Mouse (Mus musculus) C2C12 (cell line): ENCODE measurements around the gene Eps15l1. TPM values are rescaled to one million over a fixed set of nuclear protein-coding genes. Genes with fewer than 3 reads are reported as not detected.

Source experiments
- H3K27me3 ChIP-seq: one replicate; pipeline ENCODE4 v1.6.1; 2011; ENCODE audit not compliant: control insufficient read depth, insufficient read depth, insufficient read length
- H3K36me3 ChIP-seq: one replicate; pipeline ENCODE4 v1.6.1; 2011; ENCODE audit not compliant: control insufficient read depth, insufficient read depth
- H3K4me3 ChIP-seq: one replicate; pipeline ENCODE4 v1.5.1; 2011; ENCODE audit warnings: mild to moderate bottlenecking, control low read depth; ENCODE audit not compliant: poor library complexity, insufficient read depth, severe bottlenecking
- H3K79me2 ChIP-seq: one replicate; pipeline ENCODE4 v1.6.1; 2011; ENCODE audit not compliant: control insufficient read depth, insufficient read depth
- H3K79me3 ChIP-seq: one replicate; pipeline ENCODE4 v1.6.1; 2011; ENCODE audit warnings: low read depth, control low read depth
- H3ac ChIP-seq: one replicate; pipeline ENCODE3; 2011; ENCODE audit warnings: low read depth; ENCODE audit not compliant: control insufficient read depth, insufficient read length
- CEBPB ChIP-seq: IDR thresholded peaks from one replicate; pipeline ENCODE4 v1.6.1; 2011; ENCODE audit warnings: low read depth, mild to moderate bottlenecking, control low read depth, moderate library complexity
- CTCF ChIP-seq: IDR thresholded peaks from one replicate; pipeline ENCODE4 v1.5.1; 2011; ENCODE audit not compliant: control insufficient read depth, insufficient read depth, insufficient read length
- FOSL1 ChIP-seq: IDR thresholded peaks from one replicate; pipeline ENCODE4 v1.8.0; 2011; ENCODE audit warnings: mild to moderate bottlenecking, low read length; ENCODE audit not compliant: poor library complexity, insufficient read depth, severe bottlenecking
- MAX ChIP-seq: IDR thresholded peaks from one replicate; pipeline ENCODE4 v1.6.1; 2011; ENCODE audit warnings: mild to moderate bottlenecking, control low read depth
- MYOD1 ChIP-seq: IDR thresholded peaks from one replicate; pipeline ENCODE4 v1.6.1; 2011; ENCODE audit warnings: low read depth; ENCODE audit not compliant: control insufficient read depth, insufficient read length
- MYOG ChIP-seq: IDR thresholded peaks from one replicate; pipeline ENCODE4 v1.6.1; 2011; ENCODE audit not compliant: control insufficient read depth, insufficient read length; ENCODE audit errors: extremely low read depth
- USF1 ChIP-seq: IDR thresholded peaks from one replicate; pipeline ENCODE4 v1.6.1; 2011; ENCODE audit warnings: low read depth, mild to moderate bottlenecking, control low read depth, moderate library complexity
- polyA plus RNA-seq: library from polyadenylated mRNA; unstranded; fragments of >200 nt; fragmentation: generic; extraction: Trizol; gene quantifications from one replicate; pipeline ENCODE4 v1.2.1, GENCODE M21; 2012; ENCODE audit warnings: missing spikeins

Eps15l1 gene
- polyA plus RNA-seq, 1 experiment: 29.4 TPM

DNA sequence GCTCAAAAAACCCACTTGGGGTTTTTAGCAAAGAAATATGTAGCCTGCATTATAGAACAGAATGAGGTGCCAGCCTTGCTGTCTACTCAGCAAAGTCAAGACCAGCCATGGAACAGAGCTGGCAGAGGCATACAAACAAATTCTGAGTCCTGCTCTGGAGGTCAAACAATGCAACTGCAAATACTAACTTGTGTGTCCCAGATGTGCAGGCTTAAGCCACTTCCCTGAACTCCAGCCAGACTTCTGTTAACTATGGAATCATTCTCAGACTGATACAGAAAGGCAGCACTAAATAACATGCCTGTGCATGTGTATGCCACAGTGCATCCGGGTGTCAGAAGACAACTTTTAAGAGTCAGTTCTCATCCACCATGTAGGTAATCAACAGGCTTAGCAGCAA lies 13.4 kb downstream of the Eps15l1 start:
- H3K27me3 ChIP-seq: no peaks in the 10 kb centered on the region
- TF ChIP-seq MYOD1 (no peak), MYOG (no peak), USF1 (no peak), CTCF (no peak), MAX (no peak), FOSL1 (no peak), CEBPB (no peak)
- H3K79me3 ChIP-seq: peaks cover 79% of the 10 kb centered on the region
- no peaks in the 10 kb centered on the region for H3K36me3 ChIP-seq
- no peak overlapping the region for H3ac ChIP-seq
- H3K79me2 ChIP-seq: peaks cover 93% of the 10 kb centered on the region
- no peak overlapping the region for H3K4me3 ChIP-seq

DNA sequence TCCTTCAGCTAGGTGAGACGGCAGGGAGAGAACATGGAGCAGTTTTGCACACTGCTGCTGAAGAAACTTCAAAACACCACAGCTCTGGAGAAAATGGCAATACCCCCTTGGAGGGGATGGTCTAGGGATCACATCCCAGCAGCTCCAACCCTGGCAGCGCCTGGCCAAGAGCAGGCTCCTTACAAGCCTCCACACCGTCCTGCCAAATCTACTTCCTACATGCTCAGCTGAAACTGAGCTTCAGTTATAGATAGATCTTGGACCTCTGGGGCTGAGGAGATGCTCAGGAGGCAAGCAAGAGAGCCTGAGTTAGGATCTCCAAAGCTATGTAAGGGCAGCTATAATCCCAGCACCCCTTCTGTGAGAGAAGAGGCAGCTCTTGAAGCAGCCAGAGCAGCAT lies 18.3 kb downstream of the Eps15l1 start:
- peaks cover 92% of the 10 kb centered on the region for H3K79me2 ChIP-seq
- TF ChIP-seq USF1 (no peak), MYOD1 (no peak), CTCF (no peak), MAX (no peak), CEBPB (no peak), FOSL1 (no peak), MYOG (no peak)
- peaks cover 67% of the 10 kb centered on the region for H3K79me3 ChIP-seq
- H3ac ChIP-seq: no peak overlapping the region
- no peaks in the 10 kb centered on the region for H3K27me3 ChIP-seq
- H3K4me3 ChIP-seq: no peak overlapping the region
- H3K36me3 ChIP-seq: peaks cover 8% of the 10 kb centered on the region

DNA sequence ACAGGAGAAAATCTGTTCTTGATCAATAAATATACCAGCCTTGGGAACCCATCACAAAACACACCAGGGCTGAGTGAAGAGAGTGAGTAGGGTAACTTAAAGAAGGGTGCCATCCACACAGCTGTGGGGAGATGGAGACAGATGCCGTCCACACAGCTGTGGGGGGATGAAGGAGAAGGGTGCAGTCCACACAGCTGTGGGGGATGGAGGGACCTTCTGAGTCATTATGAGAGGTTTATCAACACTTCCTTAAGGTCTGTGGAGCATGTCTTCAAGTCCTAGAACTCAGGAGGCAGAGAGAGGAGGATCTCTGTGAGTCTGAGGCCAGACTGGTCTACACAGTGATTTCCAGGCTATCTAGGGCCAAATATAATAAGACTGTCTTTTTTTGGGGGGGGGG lies 19.9 kb downstream of the Eps15l1 start:
- H3K27me3 ChIP-seq: no peaks in the 10 kb centered on the region
- no peak overlapping the region for H3ac ChIP-seq
- no peak overlapping the region for H3K4me3 ChIP-seq
- no peak for TF ChIP-seq MYOD1
- no peak for TF ChIP-seq CTCF
- no peak for TF ChIP-seq MAX
- TF ChIP-seq FOSL1: no peak
- TF ChIP-seq CEBPB: no peak
- no peak for TF ChIP-seq USF1
- no peak for TF ChIP-seq MYOG
- H3K79me3 ChIP-seq: peaks cover 59% of the 10 kb centered on the region
- peaks cover 19% of the 10 kb centered on the region for H3K36me3 ChIP-seq
- peaks cover 92% of the 10 kb centered on the region for H3K79me2 ChIP-seq

- Histone ChIP-seq H3K27me3 (no peaks in the 10 kb centered on the region), H3K79me3 (no peaks in the 10 kb centered on the region), H3K79me2 (no peaks in the 10 kb centered on the region), H3ac (no peak overlapping the region), H3K4me3 (no peak overlapping the region), H3K36me3 (peaks cover 75% of the 10 kb centered on the region)
- TF ChIP-seq MYOD1: no peak
- no peak for TF ChIP-seq CTCF
- TF ChIP-seq FOSL1: no peak
- no peak for TF ChIP-seq MAX
- no peak for TF ChIP-seq MYOG
Measured at GRCm38 (mm10) chr8:72385737-72386136, 35.5 kb downstream of the Eps15l1 start.

GRCm38 (mm10) chr8:72382395-72382794 lies 38.9 kb downstream of the Eps15l1 start:
- no peaks in the 10 kb centered on the region for H3K27me3 ChIP-seq
- H3K79me2 ChIP-seq: no peaks in the 10 kb centered on the region
- H3K36me3 ChIP-seq: peaks cover 71% of the 10 kb centered on the region
- no peaks in the 10 kb centered on the region for H3K79me3 ChIP-seq
- no peak overlapping the region for H3ac ChIP-seq
- no peak overlapping the region for H3K4me3 ChIP-seq
- TF ChIP-seq CEBPB: no peak
- no peak for TF ChIP-seq CTCF
- TF ChIP-seq FOSL1: no peak
- no peak for TF ChIP-seq MYOG
- no peak for TF ChIP-seq MYOD1
- TF ChIP-seq USF1: no peak
- no peak for TF ChIP-seq MAX

DNA sequence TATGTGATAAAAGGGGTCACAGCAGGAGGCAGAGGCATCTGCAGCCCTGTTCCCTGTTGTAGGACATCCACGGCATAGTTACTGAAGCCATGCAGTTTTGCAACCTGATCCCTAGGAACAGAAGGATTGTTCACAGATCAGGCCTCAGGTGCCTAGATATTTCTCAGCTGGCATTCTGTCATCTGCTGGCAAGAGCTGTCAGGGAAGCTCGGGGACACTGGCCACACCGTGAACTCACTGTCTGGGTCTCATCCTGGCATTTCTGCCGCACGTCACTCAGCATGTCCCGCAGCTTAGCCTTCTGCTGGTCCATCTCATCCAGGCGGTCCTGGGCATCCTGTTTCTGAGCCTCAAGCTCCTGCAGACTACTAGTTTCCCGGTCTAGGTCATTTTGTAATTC lies 40.6 kb downstream of the Eps15l1 start:
- H3K36me3 ChIP-seq: peaks cover 65% of the 10 kb centered on the region
- TF ChIP-seq CTCF: no peak
- no peak for TF ChIP-seq MAX
- no peak for TF ChIP-seq FOSL1
- TF ChIP-seq MYOG: no peak
- TF ChIP-seq CEBPB: no peak
- TF ChIP-seq USF1: no peak
- no peak for TF ChIP-seq MYOD1
- no peak overlapping the region for H3ac ChIP-seq
- no peaks in the 10 kb centered on the region for H3K79me2 ChIP-seq
- H3K27me3 ChIP-seq: no peaks in the 10 kb centered on the region
- H3K79me3 ChIP-seq: no peaks in the 10 kb centered on the region
- no peak overlapping the region for H3K4me3 ChIP-seq
